Mouse (Mus musculus) G1E (cell line): ENCODE results near the gene Pagr1a.

Experiments
- CTCF ChIP-seq: IDR thresholded peaks from 2 replicates; pipeline ENCODE4 v1.5.1; 2012; ENCODE audit warnings: low read depth, low read length, inconsistent platforms, mixed read lengths
- GATA1 ChIP-seq: IDR thresholded peaks from 2 replicates; pipeline ENCODE4 v1.6.1; 2012; ENCODE audit warnings: borderline replicate concordance, low read length, inconsistent platforms, mixed read lengths
- POLR2AphosphoS5 ChIP-seq: IDR thresholded peaks from 2 replicates; pipeline ENCODE4 v1.6.1; 2012; ENCODE audit warnings: low read depth, low read length, inconsistent platforms; ENCODE audit not compliant: insufficient replicate concordance
- TAL1 ChIP-seq: conservative IDR thresholded peaks from 2 replicates; pipeline ENCODE4 v1.6.1; 2012; ENCODE audit warnings: low read depth, low read length, inconsistent platforms, mixed read lengths

DNA sequence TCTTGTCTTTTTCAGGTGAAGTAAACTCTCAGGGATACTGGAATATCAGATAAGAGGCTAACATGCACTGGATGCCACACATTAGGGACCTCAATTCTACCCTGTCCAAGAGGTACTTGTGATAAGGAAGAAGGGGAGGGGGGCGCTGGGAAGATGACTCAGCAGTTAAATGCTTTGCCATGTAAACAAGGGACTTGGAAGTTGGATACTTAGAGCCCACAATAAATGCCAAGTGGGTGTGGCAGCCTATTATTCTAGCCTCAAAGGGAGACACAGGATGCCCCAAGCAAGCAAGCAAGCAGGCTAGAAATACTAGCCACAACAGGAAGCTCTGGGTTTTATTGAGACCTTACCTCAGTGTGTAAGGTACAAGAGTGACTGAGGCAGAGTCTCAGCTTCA is 14.1 kb upstream of the Pagr1a start:
- TF ChIP-seq CTCF (no peak), TAL1 (no peak), GATA1 (no peak), POLR2AphosphoS5 (no peak)
